Mouse (Mus musculus): ENCODE measurements at regions not wholly inside any gene's neighbourhood (a gene's known extent, or its start where the extent isn't known, plus 50 kb on each side); places are given as distances from the start of the nearest gene placed in this dataset.
A peak's percentile ranks its signal among the peaks of the same experiment; 100 is the strongest.

DNA sequence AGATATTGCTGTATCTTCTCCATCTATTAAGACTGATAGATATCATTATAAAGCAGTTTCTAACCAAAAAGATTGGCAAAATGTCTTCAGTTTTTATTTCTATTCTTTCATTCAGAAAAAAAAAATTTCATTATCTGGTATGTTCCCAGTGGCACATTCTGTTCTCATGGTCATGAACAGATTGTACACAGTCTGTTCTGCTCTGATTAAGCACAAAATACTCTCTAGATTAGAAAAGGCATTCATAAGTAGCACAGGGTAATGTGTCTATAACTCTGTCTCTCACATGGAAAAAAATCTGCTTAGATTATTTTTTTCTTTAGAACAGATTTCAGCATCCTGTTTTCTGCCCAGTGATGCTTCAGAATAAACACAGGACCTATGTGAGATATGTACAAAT is 306.3 kb upstream of the Gm21830 start:
- no peak for DNase-seq (ENCODE audit: low spot score in 2 of 2)

DNA sequence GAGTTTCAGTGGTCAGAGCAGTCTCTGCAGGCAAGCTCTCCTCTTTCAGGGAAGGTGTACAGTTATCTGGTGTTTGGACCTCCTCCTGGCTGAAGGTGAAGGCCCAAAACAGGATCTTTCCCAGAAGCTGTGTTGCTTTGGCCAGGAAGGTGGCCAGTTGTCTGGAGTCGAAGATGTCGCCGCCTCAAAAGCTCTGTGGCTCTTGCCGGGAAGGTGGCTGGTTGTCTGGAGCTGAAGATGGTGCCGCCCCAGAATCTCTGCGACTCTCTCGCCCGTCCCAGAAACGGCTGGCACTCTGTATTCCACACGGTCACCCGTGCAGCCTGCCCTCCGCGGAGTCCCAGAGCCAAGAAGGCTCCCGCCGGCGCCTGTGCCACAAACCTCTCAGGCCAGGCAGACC is 304.7 kb upstream of the Scn7a start:
- peak; percentile 2 to 7 for DNase-seq (ENCODE audit: low spot score in 2 of 2)

DNA sequence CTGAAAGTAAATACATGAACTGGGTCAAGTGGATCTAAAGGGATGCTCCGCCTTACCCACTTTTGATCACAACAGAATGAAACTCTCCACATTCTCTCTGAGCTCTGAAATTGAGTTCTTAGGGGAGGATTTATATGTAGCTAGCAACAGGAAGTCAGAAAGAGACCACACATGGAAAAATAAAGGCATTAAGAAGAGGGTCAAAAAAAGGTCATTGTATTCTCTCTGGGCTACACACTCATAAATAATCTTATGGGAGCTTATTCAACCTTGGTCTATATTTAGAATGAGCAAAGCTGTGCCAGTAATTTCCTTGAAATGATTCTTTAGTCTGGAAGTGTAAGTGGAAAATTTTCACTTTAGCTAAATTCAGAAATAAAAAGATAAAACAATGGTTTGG is 284.2 kb upstream of the Scn7a start:
- DNase-seq (ENCODE audit: low spot score in 2 of 2), result no peak
